Mouse (Mus musculus) hindbrain, embryonic 11.5 days (tissue): ENCODE measurements around the gene Epb41l2. TPM values are rescaled to one million over a fixed set of nuclear protein-coding genes. Genes with fewer than 3 reads are reported as not detected.

Experiments
- ATAC-seq: fragments of 200-750 bp; cut with Nextera tagmentation; 2 replicates; pipeline ENCODE4 v1.8.0; 2017; ENCODE audit warnings: mild to moderate bottlenecking, moderate TSS enrichment, moderate library complexity; ENCODE audit not compliant: low FRiP score
- DNase-seq: peaks from one replicate; pipeline ENCODE4 v3.0.0-alpha.2; 2015; ENCODE audit warnings: low spot score
- H3K27ac ChIP-seq: fragments of 300-500 bp; sonication (generic); 2 replicates; pipeline ENCODE4 v1.5.1; 2014; ENCODE audit warnings: mild to moderate bottlenecking, low read depth, low read length
- H3K27me3 ChIP-seq: fragments of 300-500 bp; sonication (generic); 2 replicates; pipeline ENCODE4 v1.6.1; 2014; ENCODE audit warnings: mild to moderate bottlenecking, low read length, moderate library complexity, mixed read lengths; ENCODE audit not compliant: control insufficient read depth, insufficient read depth
- H3K36me3 ChIP-seq: fragments of 300-500 bp; sonication (generic); 2 replicates; pipeline ENCODE4 v1.6.1; 2014; ENCODE audit warnings: mild to moderate bottlenecking, low read length, moderate library complexity, mixed read lengths; ENCODE audit not compliant: control insufficient read depth, insufficient read depth
- H3K4me1 ChIP-seq: fragments of 300-500 bp; sonication (generic); replicated peaks from 2 replicates; pipeline ENCODE4 v1.6.1; 2014; ENCODE audit warnings: low read length, mixed read lengths; ENCODE audit not compliant: control insufficient read depth, insufficient read depth
- H3K4me2 ChIP-seq: fragments of 300-500 bp; sonication (generic); replicated peaks from 2 replicates; pipeline ENCODE4 v1.6.1; 2014; ENCODE audit warnings: mild to moderate bottlenecking, low read depth, low read length
- H3K4me3 ChIP-seq: fragments of 300-500 bp; sonication (generic); 2 replicates; pipeline ENCODE4 v1.5.1; 2014; ENCODE audit warnings: low read depth, low read length
- H3K9ac ChIP-seq: fragments of 300-500 bp; sonication (generic); 2 replicates; pipeline ENCODE4 v1.6.1; 2014; ENCODE audit warnings: low read depth, low read length
- H3K9me3 ChIP-seq: fragments of 300-500 bp; sonication (generic); 2 replicates; pipeline ENCODE4 v1.6.1; 2016; ENCODE audit warnings: low read length; ENCODE audit not compliant: control insufficient read depth
- WGBS: fragments of 180-500 bp; shearing (Covaris S2); extraction: QIAGEN DNeasy Blood & Tissue Kit; methylation state at CpG from one replicate; pipeline ENCODE4 v1.1.7; 2014; 5-methylcytosine and 5-hydroxymethylcytosine counted together
- polyA plus RNA-seq: library from polyadenylated mRNA; unstranded; fragments of >200 nt; fragmentation: Nextera tagmentation; extraction: Ambion mirVana; gene quantifications from 2 replicates; pipeline ENCODE4 v1.2.1, GENCODE M21; 2014

Gene Epb41l2
- polyA plus RNA-seq, 1 experiment from 2014 or later: 47.1 TPM

GRCm38 (mm10) chr10:25321198-25321597 lies 38.4 kb upstream of the Epb41l2 start:
- Histone ChIP-seq H3K4me3 (no peak overlapping the region), H3K4me1 (no peaks in the 10 kb centered on the region), H3K9me3 (no peaks in the 10 kb centered on the region), H3K36me3 (no peaks in the 10 kb centered on the region), H3K27ac (no peak overlapping the region), H3K9ac (no peak overlapping the region), H3K27me3 (no peaks in the 10 kb centered on the region), H3K4me2 (no peak overlapping the region)
- DNase-seq: no peak
- ATAC-seq: no peak
- 88% methylated on average over 4 of the region's 4 CpGs for WGBS

- Histone ChIP-seq H3K9ac (no peak overlapping the region), H3K36me3 (no peaks in the 10 kb centered on the region), H3K27ac (no peak overlapping the region), H3K4me3 (no peak overlapping the region), H3K4me2 (no peak overlapping the region), H3K9me3 (no peaks in the 10 kb centered on the region), H3K4me1 (no peaks in the 10 kb centered on the region), H3K27me3 (no peaks in the 10 kb centered on the region)
- no peak for DNase-seq
- ATAC-seq: no peak
- 78% methylated on average over 4 of the region's 4 CpGs for WGBS
Observed at GRCm38 (mm10) chr10:25325690-25326089, 33.9 kb upstream of the Epb41l2 start.

GRCm38 (mm10) chr10:25327511-25327910 lies 32.1 kb upstream of the Epb41l2 start:
- H3K27me3 ChIP-seq: no peaks in the 10 kb centered on the region
- no peaks in the 10 kb centered on the region for H3K4me1 ChIP-seq
- no peak overlapping the region for H3K9ac ChIP-seq
- ATAC-seq (no peak), DNase-seq (no peak)
- no peaks in the 10 kb centered on the region for H3K9me3 ChIP-seq
- 79% methylated on average over 6 of the region's 6 CpGs for WGBS
- H3K4me2 ChIP-seq: no peak overlapping the region
- H3K27ac ChIP-seq: no peak overlapping the region
- no peaks in the 10 kb centered on the region for H3K36me3 ChIP-seq
- no peak overlapping the region for H3K4me3 ChIP-seq

- no peaks in the 10 kb centered on the region for H3K4me1 ChIP-seq
- WGBS: 91% methylated on average over 7 of the region's 7 CpGs
- H3K27ac ChIP-seq: no peak overlapping the region
- DNase-seq: no peak
- no peak overlapping the region for H3K4me3 ChIP-seq
- no peaks in the 10 kb centered on the region for H3K36me3 ChIP-seq
- H3K27me3 ChIP-seq: no peaks in the 10 kb centered on the region
- H3K4me2 ChIP-seq: no peak overlapping the region
- no peak for ATAC-seq
- no peaks in the 10 kb centered on the region for H3K9me3 ChIP-seq
- no peak overlapping the region for H3K9ac ChIP-seq
Observed at GRCm38 (mm10) chr10:25330094-25330493, 29.5 kb upstream of the Epb41l2 start.

- H3K4me3 ChIP-seq: no peak overlapping the region
- H3K27me3 ChIP-seq: no peaks in the 10 kb centered on the region
- H3K9ac ChIP-seq: no peak overlapping the region
- no peaks in the 10 kb centered on the region for H3K36me3 ChIP-seq
- no peak overlapping the region for H3K27ac ChIP-seq
- no peaks in the 10 kb centered on the region for H3K4me1 ChIP-seq
- ATAC-seq: no peak
- no peaks in the 10 kb centered on the region for H3K9me3 ChIP-seq
- DNase-seq: no peak
- no peak overlapping the region for H3K4me2 ChIP-seq
- 77% methylated on average over 9 of the region's 9 CpGs for WGBS
Observed at GRCm38 (mm10) chr10:25331321-25332049, 28.1 kb upstream of the Epb41l2 start.

- DNase-seq (no peak), ATAC-seq (no peak)
- Histone ChIP-seq H3K27ac (no peak overlapping the region), H3K9me3 (no peaks in the 10 kb centered on the region), H3K4me3 (no peak overlapping the region), H3K9ac (no peak overlapping the region), H3K36me3 (no peaks in the 10 kb centered on the region), H3K4me1 (no peaks in the 10 kb centered on the region), H3K27me3 (no peaks in the 10 kb centered on the region), H3K4me2 (no peak overlapping the region)
- 82% methylated on average over 4 of the region's 4 CpGs for WGBS
Observed at GRCm38 (mm10) chr10:25333390-25334079, 26.1 kb upstream of the Epb41l2 start.

GRCm38 (mm10) chr10:25340675-25341074 lies 18.9 kb upstream of the Epb41l2 start:
- Histone ChIP-seq H3K9me3 (no peaks in the 10 kb centered on the region), H3K4me2 (no peak overlapping the region), H3K4me1 (no peaks in the 10 kb centered on the region), H3K9ac (no peak overlapping the region), H3K27ac (no peak overlapping the region), H3K36me3 (no peaks in the 10 kb centered on the region), H3K27me3 (no peaks in the 10 kb centered on the region), H3K4me3 (no peak overlapping the region)
- WGBS: 91% methylated on average over 5 of the region's 5 CpGs
- ATAC-seq (no peak), DNase-seq (no peak)

- H3K9me3 ChIP-seq: no peaks in the 10 kb centered on the region
- ATAC-seq (no peak), DNase-seq (no peak)
- no peak overlapping the region for H3K9ac ChIP-seq
- H3K27me3 ChIP-seq: no peaks in the 10 kb centered on the region
- H3K36me3 ChIP-seq: no peaks in the 10 kb centered on the region
- no peak overlapping the region for H3K4me2 ChIP-seq
- no peak overlapping the region for H3K4me3 ChIP-seq
- H3K4me1 ChIP-seq: no peaks in the 10 kb centered on the region
- no peak overlapping the region for H3K27ac ChIP-seq
Observed at GRCm38 (mm10) chr10:25342801-25343200, 16.8 kb upstream of the Epb41l2 start.

GRCm38 (mm10) chr10:25353941-25354340 lies 5.7 kb upstream of the Epb41l2 start:
- Histone ChIP-seq H3K27me3 (no peaks in the 10 kb centered on the region), H3K4me2 (no peak overlapping the region), H3K9ac (no peak overlapping the region), H3K27ac (no peak overlapping the region), H3K4me3 (no peak overlapping the region), H3K36me3 (no peaks in the 10 kb centered on the region), H3K9me3 (no peaks in the 10 kb centered on the region), H3K4me1 (no peaks in the 10 kb centered on the region)
- DNase-seq (no peak), ATAC-seq (no peak)
- 94% methylated on average over 3 of the region's 3 CpGs for WGBS
